Mouse (Mus musculus) activated CD4-positive, CD25-positive, alpha-beta regulatory T cell, adult 4 months (primary cell): ENCODE results near the gene Psg25. TPM values are rescaled to one million over a fixed set of nuclear protein-coding genes. Genes with fewer than 3 reads are reported as not detected.
"Not testable (repeated sequence)": the region's sequence is repeated elsewhere in the genome, so short reads cannot be mapped to it uniquely, and the experiment has no call there.

Experiments used
- ATAC-seq: one replicate; pipeline ENCODE4 v1.8.0; 2017
- polyA plus RNA-seq, 2 experiments: library from polyadenylated mRNA; unstranded; fragments of 100-300 nt; shearing (Covaris generic); gene quantifications; one replicate each; pipeline ENCODE4 v1.2.1; 2017

Gene Psg25
- not detected for polyA plus RNA-seq

GRCm38 (mm10) chr7:18532169-18532568, at the start of gene Psg25:
Gene Psg25, minus strand, starts transcription at chr7:18532269.
- ATAC-seq = no peak

GRCm38 (mm10) chr7:18567205-18567604, 35.1 kb upstream of the Psg25 start, which contains the start of gene Psg27:
Gene Psg27, minus strand, starts transcription at chr7:18567305.
- ATAC-seq = no peak

- no peak for ATAC-seq
These were observed 27.8 kb upstream of the Psg25 start for GRCm38 (mm10) chr7:18559850-18560249.

- not testable (repeated sequence) for ATAC-seq
These were observed 23.7 kb upstream of the Psg25 start for GRCm38 (mm10) chr7:18555751-18556150.

GRCm38 (mm10) chr7:18533420-18533819, 1.4 kb upstream of the Psg25 start:
- no peak for ATAC-seq

GRCm38 (mm10) chr7:18524668-18525067, 7.4 kb downstream of the Psg25 start:
- no peak for ATAC-seq

GRCm38 (mm10) chr7:18512848-18513247, 19.2 kb downstream of the Psg25 start:
- ATAC-seq = not testable (repeated sequence)

- ATAC-seq = not testable (repeated sequence)
These were observed 19.7 kb downstream of the Psg25 start for GRCm38 (mm10) chr7:18512417-18512816.

GRCm38 (mm10) chr7:18511479-18511878, 20.6 kb downstream of the Psg25 start:
- ATAC-seq = no peak

- ATAC-seq = no peak
These were observed 48.0 kb downstream of the Psg25 start, which contains the start of gene Psg26 for GRCm38 (mm10) chr7:18484077-18484476. Gene Psg26, minus strand, starts transcription at chr7:18484177.

Other genes starting within 250 kb of the Psg25 start
- gene Psg18, start 177.3 kb downstream of the Psg25 start, polyA plus RNA-seq = not detected
- not detected for gene Psg28, start 100.2 kb downstream of the Psg25 start, polyA plus RNA-seq
- gene Psg26, start 48.1 kb downstream of the Psg25 start, polyA plus RNA-seq = not detected
- not detected for gene Psg27, start 35.0 kb upstream of the Psg25 start, polyA plus RNA-seq
- not detected for gene Psg23, start 84.2 kb upstream of the Psg25 start, polyA plus RNA-seq
- gene Psg21, start 124.5 kb upstream of the Psg25 start, polyA plus RNA-seq = not detected
- not detected for gene Psg20, start 153.9 kb upstream of the Psg25 start, polyA plus RNA-seq
- not detected for gene Psg22, start 185.8 kb upstream of the Psg25 start, polyA plus RNA-seq